Mouse (Mus musculus) forebrain, postnatal 0 days (tissue): ENCODE measurements at regions not wholly inside any gene's neighbourhood (a gene's known extent, or its start where the extent isn't known, plus 50 kb on each side); places are given as distances from the start of the nearest gene placed in this dataset.

ENCODE experiments used
- ATAC-seq: fragments of 200-750 bp; cut with Nextera tagmentation; 2 replicates; pipeline ENCODE4 v1.8.0; 2017; ENCODE audit warnings: mild to moderate bottlenecking, moderate library complexity
- DNase-seq: peaks from one replicate; pipeline ENCODE4 v3.0.0-alpha.2; 2015
- H3K27ac ChIP-seq: fragments of 300-500 bp; sonication (generic); 2 replicates; pipeline ENCODE4 v1.5.1; 2014; ENCODE audit warnings: low read depth, mild to moderate bottlenecking, antibody characterized with exemption, low read length, moderate library complexity, mixed read lengths
- H3K27me3 ChIP-seq: fragments of 300-500 bp; sonication (generic); 2 replicates; pipeline ENCODE4 v1.6.1; 2014; ENCODE audit warnings: mild to moderate bottlenecking, low read length, mixed read lengths; ENCODE audit not compliant: insufficient read depth
- H3K36me3 ChIP-seq: fragments of 300-500 bp; sonication (generic); 2 replicates; pipeline ENCODE4 v1.6.1; 2014; ENCODE audit warnings: mild to moderate bottlenecking, moderate library complexity; ENCODE audit not compliant: insufficient read depth
- H3K4me1 ChIP-seq: fragments of 300-500 bp; sonication (generic); 2 replicates; pipeline ENCODE4 v1.6.1; 2014; ENCODE audit warnings: antibody characterized with exemption; ENCODE audit not compliant: insufficient read depth
- H3K4me2 ChIP-seq: fragments of 300-500 bp; sonication (generic); 2 replicates; pipeline ENCODE4 v1.6.1; 2014; ENCODE audit warnings: low read depth, mild to moderate bottlenecking, moderate library complexity
- H3K4me3 ChIP-seq: fragments of 300-500 bp; sonication (generic); 2 replicates; pipeline ENCODE4 v1.5.1; 2014; ENCODE audit warnings: low read depth, low read length, mixed read lengths
- H3K9ac ChIP-seq: fragments of 300-500 bp; sonication (generic); 2 replicates; pipeline ENCODE4 v1.6.1; 2014; ENCODE audit warnings: mild to moderate bottlenecking
- H3K9me3 ChIP-seq: fragments of 300-500 bp; sonication (generic); 2 replicates; pipeline ENCODE4 v1.6.1; 2016; ENCODE audit warnings: low read length
- CTCF ChIP-seq: sonication (generic); IDR thresholded peaks from 2 replicates; pipeline ENCODE4 v1.5.1; 2016; ENCODE audit warnings: antibody characterized with exemption, control low read depth, low read depth
- WGBS: fragments of 180-500 bp; shearing (Covaris S2); extraction: QIAGEN DNeasy Blood & Tissue Kit; methylation state at CpG from one replicate; pipeline ENCODE4 v1.1.7; 2014; 5-methylcytosine and 5-hydroxymethylcytosine counted together

GRCm38 (mm10) chr15:61523036-61523435 is 600.2 kb upstream of the A1bg start:
- no peak overlapping the region for H3K9ac ChIP-seq
- no peak for TF ChIP-seq CTCF
- ATAC-seq: no peak
- H3K36me3 ChIP-seq: no peaks in the 10 kb centered on the region
- H3K9me3 ChIP-seq: no peaks in the 10 kb centered on the region
- no peaks in the 10 kb centered on the region for H3K4me1 ChIP-seq
- no peaks in the 10 kb centered on the region for H3K27me3 ChIP-seq
- 67% methylated on average over 2 of the region's 2 CpGs for WGBS
- H3K4me3 ChIP-seq: no peak overlapping the region
- no peak for DNase-seq
- H3K27ac ChIP-seq: no peak overlapping the region
- no peak overlapping the region for H3K4me2 ChIP-seq

DNA sequence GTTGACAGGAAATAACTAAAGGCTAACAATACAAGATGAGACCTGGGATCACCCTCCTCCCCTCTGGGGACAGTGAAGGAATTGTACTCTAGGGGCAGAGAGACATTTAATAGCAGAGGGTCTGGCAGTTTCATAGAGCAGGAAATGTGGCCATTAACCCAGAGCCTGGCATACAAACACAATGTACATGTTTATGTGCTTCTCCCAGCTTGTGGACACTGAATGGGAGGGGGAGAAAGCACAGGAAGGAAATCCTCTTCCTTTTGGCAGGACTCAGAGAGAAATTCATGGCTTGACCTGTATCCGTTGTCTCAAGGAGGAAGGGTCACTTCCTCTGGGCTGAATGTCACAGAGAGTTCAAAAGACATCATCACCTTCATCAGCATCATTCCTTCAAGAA is 594.5 kb upstream of the A1bg start:
- 86% methylated on average over 1 of the region's 1 CpGs for WGBS
- Histone ChIP-seq H3K4me1 (no peaks in the 10 kb centered on the region), H3K9me3 (no peaks in the 10 kb centered on the region), H3K27me3 (no peaks in the 10 kb centered on the region), H3K36me3 (no peaks in the 10 kb centered on the region), H3K4me3 (no peak overlapping the region), H3K9ac (no peak overlapping the region), H3K27ac (no peak overlapping the region), H3K4me2 (no peak overlapping the region)
- no peak for TF ChIP-seq CTCF
- ATAC-seq (no peak), DNase-seq (no peak)

- Histone ChIP-seq H3K9ac (no peak overlapping the region), H3K27me3 (no peaks in the 10 kb centered on the region), H3K27ac (no peak overlapping the region), H3K36me3 (no peaks in the 10 kb centered on the region), H3K4me2 (no peak overlapping the region), H3K9me3 (no peaks in the 10 kb centered on the region), H3K4me1 (no peaks in the 10 kb centered on the region), H3K4me3 (no peak overlapping the region)
- ATAC-seq (no peak), DNase-seq (peak; percentile 57)
- no peak for TF ChIP-seq CTCF
- WGBS: 59% methylated on average over 1 of the region's 1 CpGs
Measured at GRCm38 (mm10) chr15:61514324-61514723, 591.5 kb upstream of the A1bg start.

DNA sequence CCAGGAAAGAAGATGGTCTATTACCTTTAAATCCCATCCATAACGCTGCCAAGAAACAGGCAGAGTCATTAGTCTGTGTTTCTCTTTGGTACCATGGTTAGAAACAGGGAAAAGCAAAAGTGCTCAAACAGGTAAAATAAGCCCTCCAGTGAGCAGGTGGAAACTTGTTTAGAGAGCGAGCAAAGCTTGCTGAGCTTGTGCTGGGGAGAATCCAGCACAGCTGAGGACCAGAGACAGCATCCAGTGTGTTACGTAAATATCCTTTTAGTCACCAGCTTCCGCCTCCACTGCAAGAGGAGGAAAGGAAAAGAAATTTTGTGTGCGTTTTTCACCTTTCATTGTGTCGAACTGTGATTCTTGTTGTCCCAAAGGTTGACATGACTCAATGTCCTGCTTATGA is 586.0 kb upstream of the A1bg start:
- H3K27ac ChIP-seq: no peak overlapping the region
- ATAC-seq: no peak

DNA sequence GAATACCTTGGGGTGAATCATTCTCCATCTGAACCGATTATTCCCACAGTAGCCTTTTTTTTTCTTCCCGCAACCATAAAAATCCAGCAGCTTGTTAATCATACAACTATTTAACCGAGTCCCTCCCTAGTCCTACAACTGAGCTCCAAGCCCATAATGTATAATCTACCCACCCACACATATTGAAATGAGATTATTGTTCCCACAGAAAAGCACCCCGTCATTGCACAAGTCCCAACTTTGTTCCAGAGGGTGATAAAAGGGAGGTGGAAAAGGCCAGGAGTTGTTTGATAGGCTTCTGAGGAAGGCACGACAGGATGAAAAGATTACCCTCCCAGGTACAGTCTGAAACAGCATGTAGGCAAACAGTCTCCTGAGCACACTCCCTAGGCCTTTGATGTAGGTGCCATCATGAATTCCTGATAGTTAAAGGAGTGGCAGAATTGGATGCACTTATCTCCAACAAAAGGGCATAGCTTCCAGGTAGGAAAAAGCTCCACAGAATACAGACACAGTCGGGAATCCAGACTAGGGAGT is 583.6 kb upstream of the A1bg start:
- no peak overlapping the region for H3K4me2 ChIP-seq
- no peak for TF ChIP-seq CTCF
- H3K27me3 ChIP-seq: no peaks in the 10 kb centered on the region
- H3K4me3 ChIP-seq: no peak overlapping the region
- no peaks in the 10 kb centered on the region for H3K4me1 ChIP-seq
- no peaks in the 10 kb centered on the region for H3K9me3 ChIP-seq
- H3K36me3 ChIP-seq: no peaks in the 10 kb centered on the region
- DNase-seq (no peak), ATAC-seq (no peak)
- H3K27ac ChIP-seq: no peak overlapping the region
- no peak overlapping the region for H3K9ac ChIP-seq
- 77% methylated on average over 6 of the region's 6 CpGs for WGBS

More for the DNA sequence above, 586.0 kb upstream of the A1bg start:
- WGBS: 96% methylated on average over 6 of the region's 6 CpGs
- Histone ChIP-seq H3K9me3 (no peaks in the 10 kb centered on the region), H3K9ac (no peak overlapping the region), H3K4me2 (no peak overlapping the region), H3K4me3 (no peak overlapping the region), H3K4me1 (no peaks in the 10 kb centered on the region), H3K27me3 (no peaks in the 10 kb centered on the region), H3K36me3 (no peaks in the 10 kb centered on the region)
- TF ChIP-seq CTCF: no peak
- DNase-seq: no peak

GRCm38 (mm10) chr15:61503436-61503835 is 580.6 kb upstream of the A1bg start:
- ATAC-seq (no peak), DNase-seq (peak; percentile 39)
- Histone ChIP-seq H3K27ac (no peak overlapping the region), H3K4me3 (no peak overlapping the region), H3K27me3 (no peaks in the 10 kb centered on the region), H3K4me2 (no peak overlapping the region), H3K4me1 (no peaks in the 10 kb centered on the region), H3K9me3 (no peaks in the 10 kb centered on the region), H3K36me3 (no peaks in the 10 kb centered on the region), H3K9ac (no peak overlapping the region)
- no peak for TF ChIP-seq CTCF
- WGBS: 40% methylated on average over 7 of the region's 7 CpGs

DNA sequence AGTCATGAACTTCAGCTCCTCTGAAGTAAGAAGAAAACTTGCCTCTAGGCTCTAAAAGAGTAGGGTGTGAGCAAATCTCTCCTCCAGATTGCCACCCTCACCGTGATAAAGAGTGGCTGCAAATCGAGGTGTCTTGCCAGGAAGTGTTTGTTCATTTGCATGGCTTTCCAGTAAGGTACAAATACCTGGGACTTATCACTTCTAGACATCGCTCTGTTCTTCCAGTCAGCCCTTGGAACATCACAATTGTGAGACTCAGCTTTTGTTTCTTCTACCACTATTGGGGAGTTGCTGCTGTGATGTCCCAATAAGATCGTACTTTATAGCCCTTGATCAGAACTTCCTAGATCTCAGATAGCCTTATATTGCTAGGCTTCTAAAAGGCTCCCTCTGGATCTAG is 566.9 kb upstream of the A1bg start:
- H3K9ac ChIP-seq: no peak overlapping the region
- no peak overlapping the region for H3K4me2 ChIP-seq
- ATAC-seq (no peak), DNase-seq (no peak)
- H3K4me3 ChIP-seq: no peak overlapping the region
- WGBS: 94% methylated on average over 4 of the region's 4 CpGs
- no peaks in the 10 kb centered on the region for H3K9me3 ChIP-seq
- TF ChIP-seq CTCF: no peak
- no peak overlapping the region for H3K27ac ChIP-seq
- H3K36me3 ChIP-seq: no peaks in the 10 kb centered on the region
- H3K4me1 ChIP-seq: no peaks in the 10 kb centered on the region
- no peaks in the 10 kb centered on the region for H3K27me3 ChIP-seq

- Histone ChIP-seq H3K27me3 (no peaks in the 10 kb centered on the region), H3K9me3 (no peaks in the 10 kb centered on the region), H3K4me2 (no peak overlapping the region), H3K36me3 (no peaks in the 10 kb centered on the region), H3K9ac (no peak overlapping the region), H3K27ac (no peak overlapping the region), H3K4me3 (no peak overlapping the region), H3K4me1 (no peaks in the 10 kb centered on the region)
- DNase-seq (peak; percentile 48), ATAC-seq (no peak)
- TF ChIP-seq CTCF: no peak
- 41% methylated on average over 7 of the region's 7 CpGs for WGBS
Measured at GRCm38 (mm10) chr15:61481861-61482260, 559.0 kb upstream of the A1bg start.
